ENCODE assay signal across 33 mouse cellular contexts in genomic region chr14:62979815-62980214, GRCm38 (mm10). TPM values are rescaled to one million over a fixed set of nuclear protein-coding genes. Genes with fewer than 3 reads are reported as not detected.
A peak's percentile ranks its signal among the peaks of the same experiment; 100 is the strongest.
DNase-seq lines count a peak whose midpoint lies in the region; ATAC-seq and TF ChIP-seq lines count a peak whose summit lies in the region.
"Had no signal": no experiment of that assay in that cellular context is flagged by ENCODE, and none has a peak within 500 bp of the region (broad histone marks: within the 10 kb centered on the region; RNA-seq: fewer than 3 reads in every experiment).

No protein-coding gene starts in this region.

- TF ChIP-seq EP300 in CH12.LX (IDR thresholded peaks at IDR 0.05; ENCODE audit: low read length), result 0 out of 2 replicates have a peak, but pooled peaks have one; percentile 32

- dilution Hi-C loops in CH12.LX (cut with MboI; ENCODE audit: extremely low pct_ligation_motif_present, extremely low pct_unique_long_range_greater_than_20kb, low sequenced_read_pairs), result no loop called here

- peak; percentile 57 for ATAC-seq in megakaryocyte, adult 5-6 weeks (ENCODE audit: poor library complexity, severe bottlenecking)
- ATAC-seq in midbrain, postnatal 0 days (ENCODE audit: low FRiP score), result no peak
- ATAC-seq: activated CD4-positive, CD25-positive, alpha-beta regulatory T cell, adult 4 months; forebrain, embryonic 13.5 days; forebrain, embryonic 16.5 days; intestine, embryonic 16.5 days had no signal

- H3K27ac ChIP-seq in CH12.LX (ENCODE audit: insufficient read depth, low read depth), result no peak overlapping the region
- H3K27ac ChIP-seq in midbrain, postnatal 0 days (ENCODE audit: low read depth, low read length), result no peak overlapping the region
- H3K27ac ChIP-seq: forebrain, embryonic 10.5 days; forebrain, embryonic 13.5 days; gastrocnemius, adult 2 months; heart, adult 2 months; hindbrain, embryonic 12.5 days; hindbrain, embryonic 15.5 days had no signal

- H3K9ac ChIP-seq in CH12.LX (ENCODE audit: insufficient read depth, low read depth), result no peak overlapping the region
- no peak overlapping the region for H3K9ac ChIP-seq in midbrain, postnatal 0 days (replicated peaks; ENCODE audit: low read length, poor library complexity, severe bottlenecking)
- H3K9ac ChIP-seq: forebrain, embryonic 13.5 days; hindbrain, embryonic 12.5 days; hindbrain, embryonic 15.5 days had no signal

- H3K9me3 ChIP-seq in CH12.LX (replicated peaks; ENCODE audit: low read length), result no peaks in the 10 kb centered on the region
- H3K9me3 ChIP-seq in midbrain, postnatal 0 days (ENCODE audit: low read length), result no peaks in the 10 kb centered on the region
- H3K9me3 ChIP-seq: forebrain, embryonic 10.5 days; forebrain, embryonic 13.5 days; G1E; hindbrain, embryonic 12.5 days; hindbrain, embryonic 15.5 days had no signal

- H3K27me3 ChIP-seq in CH12.LX (replicated peaks), result no peaks in the 10 kb centered on the region
- no peaks in the 10 kb centered on the region for H3K27me3 ChIP-seq in midbrain, postnatal 0 days (ENCODE audit: insufficient read depth, low read length)
- H3K27me3 ChIP-seq: forebrain, embryonic 13.5 days; hindbrain, embryonic 12.5 days; hindbrain, embryonic 15.5 days had no signal

- in situ Hi-C loops in CH12.LX (cut with MboI; ENCODE audit: low pct_ligation_motif_present, low pct_unique_long_range_greater_than_20kb, low sequenced_read_pairs), result loop anchor here (10.0 kb wide), 1 partner anchor 485 kb away; no protein-coding TSS in a partner anchor

- DNase-seq in 416B (ENCODE audit: low read depth), result peak; percentile 74
- peak; percentile 37 for DNase-seq in CH12.LX (ENCODE audit: extremely low read depth)
- DNase-seq in c-Kit-positive CD71-negative TER-119-negative erythroid progenitor cells, embryonic 14.5 days (ENCODE audit: low read depth), result peak; percentile 13
- no peak for DNase-seq in heart, adult 9 months (ENCODE audit: low spot score in 2 of 2)
- no peak for DNase-seq in midbrain, postnatal 0 days (ENCODE audit: low spot score)
- no peak for DNase-seq in adrenal gland, adult (ENCODE audit: inconsistent age in 2 of 2, low spot score in 1 of 2)
- DNase-seq: adrenal gland, postnatal 10 days; cerebellum, adult 11-12 months; cerebellum, adult 8-10 months; cerebellum, postnatal 10 days; cerebellum, postnatal 36 days; gastrocnemius, adult 2 months; gastrocnemius, postnatal 14 days; heart, adult 2 months; kidney, adult 18-20 months had no signal

- WGBS in midbrain, postnatal 0 days, result 53% methylated on average over 1 of the region's 1 CpGs

- peak overlapping the region; percentile 67; the same call in 1 of the 2 replicates for H3K4me2 ChIP-seq in CH12.LX (ENCODE audit: insufficient read depth, low read depth, poor library complexity, severe bottlenecking)
- H3K4me2 ChIP-seq in midbrain, postnatal 0 days (ENCODE audit: low read depth, low read length, poor library complexity, severe bottlenecking), result no peak overlapping the region
- H3K4me2 ChIP-seq: forebrain, embryonic 13.5 days; heart, embryonic 11.5 days; hindbrain, embryonic 12.5 days; hindbrain, embryonic 15.5 days had no signal

- no peak for TF ChIP-seq RAD21 in CH12.LX (IDR thresholded peaks at IDR 0.05; ENCODE audit: low read depth, low read length)

- no peaks in the 10 kb centered on the region for H3K79me2 ChIP-seq in CH12.LX (replicated peaks; ENCODE audit: control insufficient read depth, extremely low read depth, insufficient read depth, poor library complexity, severe bottlenecking)

- no peak overlapping the region for H3K4me3 ChIP-seq in CH12.LX (replicated peaks in 1 of 3; ENCODE audit: low read depth in 2 of 3, low read length in 2 of 3, poor library complexity in 1 of 3)
- H3K4me3 ChIP-seq in midbrain, postnatal 0 days (ENCODE audit: low read depth, low read length), result no peak overlapping the region
- H3K4me3 ChIP-seq: forebrain, embryonic 10.5 days; forebrain, embryonic 13.5 days; gastrocnemius, adult 2 months; heart, adult 2 months; hindbrain, embryonic 12.5 days; hindbrain, embryonic 15.5 days had no signal

- no peak for TF ChIP-seq CTCF in CH12.LX (conservative IDR thresholded peaks at IDR 0.05 in 1 of 2, IDR thresholded peaks at IDR 0.05 in 1 of 2; ENCODE audit: low read depth in 2 of 2, low read length in 2 of 2)
- no peak for TF ChIP-seq CTCF in midbrain, postnatal 0 days (IDR thresholded peaks at IDR 0.05)

- no peak for TF ChIP-seq POLR2A in CH12.LX (IDR thresholded peaks at IDR 0.05; ENCODE audit: low read depth, low read length)

- no peaks in the 10 kb centered on the region for H3K36me3 ChIP-seq in CH12.LX (replicated peaks in 1 of 2; ENCODE audit: control insufficient read depth in 1 of 2, insufficient read depth in 1 of 2, low read length in 1 of 2)
- H3K36me3 ChIP-seq in midbrain, postnatal 0 days (ENCODE audit: insufficient read depth, low read length), result no peaks in the 10 kb centered on the region
- H3K36me3 ChIP-seq: forebrain, embryonic 10.5 days; G1E; hindbrain, embryonic 12.5 days; hindbrain, embryonic 15.5 days had no signal

- peaks cover 2 to 15% of the 10 kb centered on the region in 2 experiments; a peak in 2 of 4 replicates for H3K4me1 ChIP-seq in CH12.LX (ENCODE audit: control insufficient read depth in 1 of 2, insufficient read depth in 2 of 2)
- H3K4me1 ChIP-seq in midbrain, postnatal 0 days (ENCODE audit: insufficient read depth, low read length), result no peaks in the 10 kb centered on the region
- H3K4me1 ChIP-seq: forebrain, embryonic 13.5 days; hindbrain, embryonic 12.5 days; hindbrain, embryonic 15.5 days had no signal

TF ChIP-seq in CH12.LX, 34 proteins besides CTCF, POLR2A, EP300 and RAD21:
- no peak for TF ChIP-seq TBP (conservative IDR thresholded peaks at IDR 0.05; ENCODE audit: low read depth, low read length)
- no peak for TF ChIP-seq CHD1 (IDR thresholded peaks at IDR 0.05; ENCODE audit: low read depth, low read length)
- TF ChIP-seq ZNF384 (IDR thresholded peaks at IDR 0.05; ENCODE audit: low read depth, low read length), result no peak
- TF ChIP-seq BHLHE40 (IDR thresholded peaks at IDR 0.05; ENCODE audit: low read depth, low read length), result no peak
- TF ChIP-seq MEF2A (IDR thresholded peaks at IDR 0.05; ENCODE audit: borderline replicate concordance, low read depth, low read length), result no peak

RNA-seq across cellular contexts. Expression of gene Defb48, which starts 4.5 kb away (rescaled TPM):
- total RNA-seq in CH12.LX (2012; rRNA removed), result not detected in 2 replicates
- not detected in 2 replicates for total RNA-seq in CH12.LX (2014; rRNA removed)
- polyA plus RNA-seq in CH12.LX (2012; ENCODE audit: insufficient read length, low read depth), result not detected in 2 replicates
- not detected in 2 replicates for total RNA-seq in megakaryocyte, adult 5-6 weeks (2015)
- total RNA-seq in megakaryocyte, adult 5-6 weeks (2017), result not detected in 2 replicates
- not detected in 2 replicates for total RNA-seq in midbrain, postnatal 0 days (2014; rRNA removed)
- not detected in 2 replicates for polyA plus RNA-seq in midbrain, postnatal 0 days (2015; fragmentation: Nextera tagmentation; extraction: Ambion mirVana)
- total RNA-seq: adrenal gland, adult 18-20 months; adrenal gland, postnatal 10 days; adrenal gland, postnatal 4 days; G1E; gastrocnemius, adult 2 months; gastrocnemius, postnatal 14 days; heart, adult 2 months; heart, postnatal 25 days; hematopoietic stem cell, adult 5-6 weeks had no signal
- polyA plus RNA-seq: activated CD4-positive, CD25-positive, alpha-beta regulatory T cell, adult 4 months; embryonic facial prominence, embryonic 11.5 days; embryonic facial prominence, embryonic 14.5 days; forebrain, embryonic 10.5 days; forebrain, embryonic 13.5 days; forebrain, embryonic 16.5 days; G1E; heart, adult 2 months; heart, embryonic 11.5 days; heart, embryonic 14.5 days; heart, postnatal 0 days; hindbrain, embryonic 12.5 days; hindbrain, embryonic 15.5 days; intestine, embryonic 16.5 days had no signal

RNA-seq across cellular contexts. Expression of gene Defb47, which starts 18.1 kb away (rescaled TPM):
- total RNA-seq in CH12.LX (2012; rRNA removed), result not detected in 2 replicates
- not detected in 2 replicates for total RNA-seq in CH12.LX (2014; rRNA removed)
- not detected in 2 replicates for polyA plus RNA-seq in CH12.LX (2012; ENCODE audit: insufficient read length, low read depth)
- total RNA-seq in megakaryocyte, adult 5-6 weeks (2015), result not detected in 2 replicates
- not detected in 2 replicates for total RNA-seq in megakaryocyte, adult 5-6 weeks (2017)
- not detected in 2 replicates for total RNA-seq in midbrain, postnatal 0 days (2014; rRNA removed)
- polyA plus RNA-seq in midbrain, postnatal 0 days (2015; fragmentation: Nextera tagmentation; extraction: Ambion mirVana), result not detected in 2 replicates
- total RNA-seq: adrenal gland, adult 18-20 months; adrenal gland, postnatal 10 days; adrenal gland, postnatal 4 days; G1E; gastrocnemius, adult 2 months; gastrocnemius, postnatal 14 days; heart, adult 2 months; heart, postnatal 25 days; hematopoietic stem cell, adult 5-6 weeks had no signal
- polyA plus RNA-seq: activated CD4-positive, CD25-positive, alpha-beta regulatory T cell, adult 4 months; embryonic facial prominence, embryonic 11.5 days; embryonic facial prominence, embryonic 14.5 days; forebrain, embryonic 10.5 days; forebrain, embryonic 13.5 days; forebrain, embryonic 16.5 days; G1E; heart, adult 2 months; heart, embryonic 11.5 days; heart, embryonic 14.5 days; heart, postnatal 0 days; hindbrain, embryonic 12.5 days; hindbrain, embryonic 15.5 days; intestine, embryonic 16.5 days had no signal

RNA-seq across cellular contexts. Expression of gene Defb43, which starts 31.8 kb away (rescaled TPM):
- total RNA-seq in CH12.LX (2012; rRNA removed), result not detected in 2 replicates
- not detected in 2 replicates for total RNA-seq in CH12.LX (2014; rRNA removed)
- polyA plus RNA-seq in CH12.LX (2012; ENCODE audit: insufficient read length, low read depth), result not detected in 2 replicates
- not detected in 2 replicates for total RNA-seq in megakaryocyte, adult 5-6 weeks (2015)
- not detected in 2 replicates for total RNA-seq in megakaryocyte, adult 5-6 weeks (2017)
- not detected in 2 replicates for total RNA-seq in midbrain, postnatal 0 days (2014; rRNA removed)
- polyA plus RNA-seq in midbrain, postnatal 0 days (2015; fragmentation: Nextera tagmentation; extraction: Ambion mirVana), result not detected in 2 replicates
- total RNA-seq: adrenal gland, adult 18-20 months; adrenal gland, postnatal 10 days; adrenal gland, postnatal 4 days; G1E; gastrocnemius, adult 2 months; gastrocnemius, postnatal 14 days; heart, adult 2 months; heart, postnatal 25 days; hematopoietic stem cell, adult 5-6 weeks had no signal
- polyA plus RNA-seq: activated CD4-positive, CD25-positive, alpha-beta regulatory T cell, adult 4 months; embryonic facial prominence, embryonic 11.5 days; embryonic facial prominence, embryonic 14.5 days; forebrain, embryonic 10.5 days; forebrain, embryonic 13.5 days; forebrain, embryonic 16.5 days; G1E; heart, adult 2 months; heart, embryonic 11.5 days; heart, embryonic 14.5 days; heart, postnatal 0 days; hindbrain, embryonic 12.5 days; hindbrain, embryonic 15.5 days; intestine, embryonic 16.5 days had no signal

Comparison
In these comparisons a context has a peak if more than half of its experiments do, and no peak if none do; other contexts are left out.
1. DNase-seq: peak in 416B (single experiment), CH12.LX (single experiment) and c-Kit-positive CD71-negative TER-119-negative erythroid progenitor cells, embryonic 14.5 days (single experiment); none in heart, adult 9 months (0 of 2), midbrain, postnatal 0 days (single experiment) and adrenal gland, adult (0 of 2).